Mouse (Mus musculus): ENCODE data around the gene Rnf144b.

The Rnf144b gene

DNA sequence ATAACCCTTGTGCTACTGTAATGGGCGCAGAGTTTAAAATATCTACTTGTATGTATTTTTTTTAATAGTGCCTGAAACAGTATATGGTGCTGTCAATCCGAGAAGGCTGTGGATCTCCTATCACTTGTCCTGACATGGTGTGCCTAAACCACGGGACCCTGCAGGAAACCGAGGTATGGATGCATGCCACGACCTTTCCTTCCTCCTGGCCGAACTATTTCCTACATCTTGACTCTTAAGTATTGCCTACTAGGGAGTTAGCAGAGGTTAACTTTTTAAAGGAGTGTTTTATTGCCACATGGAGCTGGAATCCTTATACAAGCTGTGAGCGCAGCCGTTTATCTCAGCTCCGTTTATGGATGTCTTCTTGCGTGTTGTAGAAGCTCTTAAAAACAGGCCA lies 98.0 kb downstream of the Rnf144b start:
- DNase-seq (ENCODE audit: low read depth, low spot score) = no peak

GRCm38 (mm10) chr13:47223576-47224538 lies 101.4 kb downstream of the Rnf144b start:
- no peak for DNase-seq (ENCODE audit: low read depth, low spot score)

GRCm38 (mm10) chr13:47224648-47225323 lies 102.3 kb downstream of the Rnf144b start:
- no peak for DNase-seq (ENCODE audit: low read depth, low spot score)

- no peak for DNase-seq (ENCODE audit: low read depth, low spot score)
Measured at GRCm38 (mm10) chr13:47225324-47225697, 102.9 kb downstream of the Rnf144b start.

DNA sequence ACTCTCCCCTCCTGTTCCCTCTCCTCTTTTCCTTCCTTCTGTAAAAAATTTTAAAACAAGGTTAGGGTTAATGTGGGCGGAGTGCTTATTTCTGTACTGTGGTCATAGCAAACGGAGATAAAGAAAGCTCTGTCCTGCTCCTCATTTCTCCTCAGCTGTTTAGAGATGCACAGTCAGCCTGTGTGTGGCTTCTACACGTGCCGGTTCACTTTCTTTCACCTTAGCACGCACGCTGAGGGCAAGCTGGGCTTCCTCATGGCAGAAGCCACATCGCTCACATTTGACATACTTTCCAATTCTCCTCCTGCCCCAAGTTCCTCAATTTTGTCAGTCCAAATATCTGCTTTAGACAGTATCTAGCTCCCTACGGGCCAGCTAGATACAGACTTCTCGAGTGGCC lies 103.3 kb downstream of the Rnf144b start:
- no peak for DNase-seq (ENCODE audit: low read depth, low spot score)

GRCm38 (mm10) chr13:47226521-47226920 lies 104.1 kb downstream of the Rnf144b start:
- no peak for DNase-seq (ENCODE audit: low read depth, low spot score)

DNA sequence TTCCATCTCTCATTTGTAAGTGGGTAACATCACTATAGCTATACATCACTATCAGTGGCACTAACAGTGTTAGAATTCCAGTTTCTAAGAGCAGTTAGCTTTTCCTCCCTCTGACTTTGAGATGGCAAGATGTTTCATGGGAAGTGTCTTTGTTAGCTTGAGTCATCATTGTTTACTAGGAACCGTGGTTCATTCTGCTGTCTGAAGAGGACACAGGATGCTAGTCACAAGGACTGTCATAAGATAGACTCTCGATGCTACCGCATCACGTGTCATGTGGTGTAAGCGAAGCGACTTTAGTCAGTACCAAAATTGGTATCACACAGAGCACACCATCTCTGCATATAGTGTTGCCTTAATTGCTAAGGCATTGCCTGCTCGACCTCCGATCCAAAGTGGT lies 105.7 kb downstream of the Rnf144b start:
- DNase-seq (ENCODE audit: low read depth, low spot score) = no peak

DNA sequence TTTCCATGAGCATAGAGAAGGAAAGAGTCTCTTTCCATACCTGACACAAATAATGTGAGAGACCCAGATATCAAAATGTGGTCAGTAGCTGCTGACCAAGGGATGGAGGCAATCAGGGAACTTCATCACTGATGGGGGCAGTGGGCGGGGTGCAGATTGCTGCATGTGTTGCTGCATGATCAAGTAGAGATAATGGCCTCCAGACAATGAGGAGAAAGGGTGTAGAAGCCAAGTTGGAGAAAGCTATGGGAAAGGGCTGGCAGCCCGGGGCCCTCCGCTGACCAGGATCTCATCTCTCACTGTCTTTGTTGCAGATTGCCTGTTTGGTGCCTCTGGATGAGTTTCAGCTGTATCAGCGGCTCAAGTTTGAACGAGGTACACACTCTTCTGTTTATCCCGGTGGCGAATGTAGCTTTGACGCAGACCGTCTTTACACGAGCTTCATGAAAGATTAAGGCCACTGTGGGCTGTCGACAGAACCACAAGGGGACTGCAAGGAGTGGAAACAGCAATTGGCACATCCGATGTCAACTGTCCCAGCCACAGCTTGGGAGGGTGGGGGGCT lies 106.3 kb downstream of the Rnf144b start:
- no peak for DNase-seq (ENCODE audit: low read depth, low spot score)

GRCm38 (mm10) chr13:47232163-47232562 lies 109.7 kb downstream of the Rnf144b start:
- DNase-seq (ENCODE audit: low read depth, low spot score) = no peak

- no peak for DNase-seq (ENCODE audit: low read depth, low spot score)
Measured at GRCm38 (mm10) chr13:47237376-47237775, 114.9 kb downstream of the Rnf144b start.

DNA sequence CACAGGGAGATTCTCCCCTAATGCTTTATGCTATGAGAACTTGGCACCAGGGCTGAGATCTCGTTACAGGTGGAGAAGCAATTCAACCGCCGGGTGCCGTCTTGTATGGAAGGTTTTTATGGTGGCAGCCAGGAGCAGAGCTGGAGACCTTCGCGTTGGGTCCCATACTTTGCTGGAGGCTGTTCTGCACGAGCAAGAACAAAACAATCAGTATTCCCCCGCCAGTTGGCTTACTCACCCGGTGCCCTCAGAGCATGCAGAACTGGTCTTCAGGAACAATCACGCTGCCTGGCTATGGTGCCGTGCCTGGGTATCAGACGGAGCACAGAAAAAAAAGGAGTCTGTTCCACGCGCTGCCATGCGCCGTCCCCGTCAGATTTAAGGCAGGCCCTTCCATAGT lies 115.7 kb downstream of the Rnf144b start:
- no peak for DNase-seq (ENCODE audit: low read depth, low spot score)

DNA sequence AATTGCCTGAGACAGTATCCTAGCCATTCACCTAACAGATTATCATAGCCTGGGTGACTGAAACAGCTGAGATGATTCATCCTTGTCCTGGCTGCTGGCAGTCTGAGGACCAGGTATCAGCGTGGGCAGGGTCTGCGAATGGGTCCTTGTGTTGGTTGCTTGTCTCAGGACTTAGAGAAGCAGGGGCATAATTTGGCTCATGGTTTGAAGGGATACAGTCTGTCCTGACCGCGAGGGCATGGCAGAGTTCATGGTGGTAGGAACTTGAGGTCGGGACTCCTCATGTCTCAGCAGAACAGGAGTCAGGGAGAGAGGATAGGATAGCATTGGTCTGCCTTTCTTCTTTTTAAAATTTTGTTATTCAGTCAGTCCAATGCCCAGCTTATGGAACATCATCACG lies 121.1 kb downstream of the Rnf144b start:
- no peak for DNase-seq (ENCODE audit: low read depth, low spot score)

- DNase-seq (ENCODE audit: low read depth, low spot score) = no peak
Measured at GRCm38 (mm10) chr13:47244771-47245170, 122.3 kb downstream of the Rnf144b start.

DNA sequence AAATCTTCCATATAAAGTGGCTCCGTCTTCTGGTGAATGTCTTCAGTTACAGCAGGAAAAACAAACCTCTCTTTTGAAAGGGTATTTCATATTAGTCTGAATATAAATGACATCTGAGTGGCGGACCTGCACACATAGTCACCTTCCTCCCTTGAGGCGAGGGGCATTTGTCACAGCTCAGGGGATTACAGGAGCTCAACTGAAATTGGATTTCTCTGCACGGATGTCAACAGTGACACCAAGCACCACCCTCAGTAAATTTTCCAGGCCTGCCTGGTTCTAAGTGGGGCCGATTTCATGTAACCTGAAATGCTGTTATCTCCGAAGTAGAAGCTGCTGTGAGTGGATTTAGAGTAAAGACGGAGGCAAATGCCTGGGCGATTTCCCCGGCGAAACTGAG lies 124.0 kb downstream of the Rnf144b start:
- no peak for DNase-seq (ENCODE audit: low read depth, low spot score)

GRCm38 (mm10) chr13:47247156-47247800 lies 124.8 kb downstream of the Rnf144b start:
- DNase-seq (ENCODE audit: low read depth, low spot score) = no peak

GRCm38 (mm10) chr13:47248289-47249010 lies 126.0 kb downstream of the Rnf144b start:
- DNase-seq (ENCODE audit: low read depth, low spot score) = no peak

- DNase-seq (ENCODE audit: low read depth, low spot score) = no peak
Measured at GRCm38 (mm10) chr13:47250615-47251014, 128.2 kb downstream of the Rnf144b start.

DNA sequence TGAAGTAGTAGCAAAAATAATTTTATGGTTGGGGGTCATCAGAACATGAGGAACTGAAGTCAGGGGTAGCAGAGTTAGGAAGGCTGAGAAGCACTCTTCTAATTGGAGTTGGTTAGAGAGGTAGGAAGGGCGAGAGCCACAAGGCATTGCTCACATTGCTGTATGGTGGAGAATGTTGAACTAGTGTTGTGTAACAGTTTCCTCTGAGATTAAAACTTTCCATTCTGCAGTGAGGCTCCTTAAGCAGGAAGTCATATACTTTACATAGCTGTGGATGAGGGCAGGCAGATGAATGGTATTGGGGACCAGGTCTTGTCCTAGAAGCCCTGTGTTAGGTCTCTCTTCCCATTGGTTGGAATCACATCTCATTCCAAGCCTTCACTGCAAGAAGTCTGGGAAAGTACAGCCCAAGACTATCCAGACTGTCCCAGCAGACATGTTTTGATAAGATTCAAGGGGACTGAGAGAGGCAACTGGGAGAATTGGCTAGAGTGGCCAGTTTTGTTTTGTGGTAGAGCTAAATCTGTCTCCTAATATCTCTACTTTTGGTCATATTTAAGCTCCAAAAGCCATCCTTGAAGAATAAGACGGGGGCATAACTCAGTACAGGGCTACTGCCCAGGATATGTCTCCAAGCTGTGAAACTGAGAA lies 128.8 kb downstream of the Rnf144b start:
- no peak for DNase-seq (ENCODE audit: low read depth, low spot score)

- no peak for DNase-seq (ENCODE audit: low read depth, low spot score)
Measured at GRCm38 (mm10) chr13:47253711-47254110, 131.3 kb downstream of the Rnf144b start.

DNA sequence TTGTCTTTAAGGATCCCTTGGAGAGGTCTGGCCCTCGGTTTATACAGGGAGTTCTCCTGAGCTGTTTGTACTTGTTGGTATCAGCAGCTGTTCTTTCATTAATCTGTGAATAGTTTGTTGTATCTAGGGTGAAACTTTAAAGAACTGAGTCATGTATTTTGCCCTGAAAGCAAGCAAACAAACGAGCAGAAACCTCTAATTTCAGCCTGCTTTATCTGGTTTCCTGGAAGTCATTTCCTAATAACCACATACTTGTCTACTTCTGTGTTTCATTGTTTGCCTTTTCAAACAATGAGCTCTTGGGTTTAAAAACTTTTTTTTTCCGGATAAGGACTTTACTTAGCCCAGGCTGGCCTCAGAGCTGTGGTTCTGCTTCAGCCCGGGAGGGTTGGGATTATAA lies 136.8 kb downstream of the Rnf144b start:
- no peak for DNase-seq (ENCODE audit: low read depth, low spot score)

- no peak for DNase-seq (ENCODE audit: low read depth, low spot score)
Measured at GRCm38 (mm10) chr13:47261961-47262360, 139.5 kb downstream of the Rnf144b start.

All from embryo, embryonic 11.5 days (tissue).